Mouse (Mus musculus) stomach, embryonic 14.5 days (tissue): ENCODE data around the gene Rbp3. TPM values are rescaled to one million over a fixed set of nuclear protein-coding genes. Genes with fewer than 3 reads are reported as not detected.

ENCODE experiments used
- ATAC-seq: fragments of 200-750 bp; cut with Nextera tagmentation; 2 replicates; pipeline ENCODE4 v1.8.0; 2017; ENCODE audit warnings: low read depth, moderate TSS enrichment; ENCODE audit not compliant: insufficient number of reproducible peaks, insufficient read depth, low FRiP score
- H3K27ac ChIP-seq: fragments of 300-500 bp; sonication (generic); 2 replicates; pipeline ENCODE4 v1.5.1; 2014; ENCODE audit warnings: mild to moderate bottlenecking, low read length, moderate library complexity, mixed read lengths
- H3K27me3 ChIP-seq: fragments of 300-500 bp; sonication (generic); 2 replicates; pipeline ENCODE4 v1.6.1; 2014; ENCODE audit warnings: low read length, control low read depth, mixed read lengths; ENCODE audit not compliant: control insufficient read depth, insufficient read depth
- H3K36me3 ChIP-seq: fragments of 300-500 bp; sonication (generic); 2 replicates; pipeline ENCODE4 v1.6.1; 2014; ENCODE audit warnings: mild to moderate bottlenecking, control low read depth, low read length, moderate library complexity, mixed read lengths; ENCODE audit not compliant: control insufficient read depth, insufficient read depth
- H3K4me1 ChIP-seq: fragments of 300-500 bp; sonication (generic); 2 replicates; pipeline ENCODE4 v1.6.1; 2014; ENCODE audit warnings: low read length, control low read depth, mixed read lengths; ENCODE audit not compliant: control insufficient read depth, insufficient read depth
- H3K4me2 ChIP-seq: fragments of 300-500 bp; sonication (generic); replicated peaks from 2 replicates; pipeline ENCODE4 v1.6.1; 2014; ENCODE audit warnings: low read depth, low read length, control low read depth
- H3K4me3 ChIP-seq: fragments of 300-500 bp; sonication (generic); 2 replicates; pipeline ENCODE4 v1.5.1; 2014; ENCODE audit warnings: low read depth, low read length, control low read depth
- H3K9ac ChIP-seq: fragments of 300-500 bp; sonication (generic); replicated peaks from 2 replicates; pipeline ENCODE4 v1.6.1; 2014; ENCODE audit warnings: low read depth, mild to moderate bottlenecking, control low read depth, low read length, moderate library complexity, mixed read lengths
- H3K9me3 ChIP-seq: fragments of 300-500 bp; sonication (generic); 2 replicates; pipeline ENCODE4 v1.6.1; 2016; ENCODE audit warnings: low read depth, low read length, control low read depth; ENCODE audit not compliant: control insufficient read depth
- WGBS: fragments of 180-500 bp; shearing (Covaris S2); extraction: QIAGEN DNeasy Blood & Tissue Kit; methylation state at CpG from one replicate; pipeline ENCODE4 v1.1.7; 2014; 5-methylcytosine and 5-hydroxymethylcytosine counted together
- polyA plus RNA-seq: library from polyadenylated mRNA; unstranded; fragments of >200 nt; fragmentation: Nextera tagmentation; extraction: Ambion mirVana; gene quantifications from 2 replicates; pipeline ENCODE4 v1.2.1, GENCODE M21; 2014

Rbp3 gene
- polyA plus RNA-seq, 1 experiment from 2014 or later = not detected

DNA sequence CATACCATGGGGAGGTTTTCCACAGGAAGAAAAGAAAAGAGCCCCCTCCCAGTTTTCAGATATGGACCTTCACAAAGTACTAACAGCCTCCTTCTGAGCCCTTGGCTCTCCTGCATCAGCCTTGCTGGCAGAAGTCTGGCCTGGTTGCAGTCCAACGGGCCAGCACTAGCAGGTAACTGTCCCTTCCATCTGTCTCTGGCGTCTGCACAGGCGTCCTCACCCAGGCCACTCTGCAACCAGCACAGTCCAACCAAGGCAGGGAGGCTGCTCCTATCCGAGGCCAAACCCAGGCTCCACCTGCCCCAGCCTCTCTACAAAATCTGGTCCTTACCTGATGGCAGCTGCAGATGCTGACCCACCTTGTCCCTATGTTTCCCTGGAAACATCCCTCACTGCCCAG lies 38.2 kb downstream of the Rbp3 start:
- Histone ChIP-seq H3K4me2 (no peak overlapping the region), H3K27ac (no peak overlapping the region), H3K9ac (no peak overlapping the region), H3K4me1 (no peaks in the 10 kb centered on the region), H3K27me3 (no peaks in the 10 kb centered on the region), H3K9me3 (no peaks in the 10 kb centered on the region), H3K36me3 (no peaks in the 10 kb centered on the region), H3K4me3 (no peak overlapping the region)
- 76% methylated on average over 4 of the region's 4 CpGs for WGBS
- ATAC-seq = no peak

- ATAC-seq = no peak
- Histone ChIP-seq H3K4me3 (no peak overlapping the region), H3K27ac (no peak overlapping the region), H3K36me3 (no peaks in the 10 kb centered on the region), H3K9ac (no peak overlapping the region), H3K27me3 (no peaks in the 10 kb centered on the region), H3K9me3 (no peaks in the 10 kb centered on the region), H3K4me1 (no peaks in the 10 kb centered on the region), H3K4me2 (no peak overlapping the region)
- 93% methylated on average over 9 of the region's 9 CpGs for WGBS
Observed at GRCm38 (mm10) chr14:33993051-33993450, 39.2 kb downstream of the Rbp3 start.

- Histone ChIP-seq H3K36me3 (no peaks in the 10 kb centered on the region), H3K4me2 (no peak overlapping the region), H3K27ac (no peak overlapping the region), H3K9ac (no peak overlapping the region), H3K27me3 (no peaks in the 10 kb centered on the region), H3K4me3 (no peak overlapping the region), H3K4me1 (no peaks in the 10 kb centered on the region), H3K9me3 (no peaks in the 10 kb centered on the region)
- no peak for ATAC-seq
- 88% methylated on average over 6 of the region's 6 CpGs for WGBS
Observed at GRCm38 (mm10) chr14:33993521-33994289, 39.9 kb downstream of the Rbp3 start.

DNA sequence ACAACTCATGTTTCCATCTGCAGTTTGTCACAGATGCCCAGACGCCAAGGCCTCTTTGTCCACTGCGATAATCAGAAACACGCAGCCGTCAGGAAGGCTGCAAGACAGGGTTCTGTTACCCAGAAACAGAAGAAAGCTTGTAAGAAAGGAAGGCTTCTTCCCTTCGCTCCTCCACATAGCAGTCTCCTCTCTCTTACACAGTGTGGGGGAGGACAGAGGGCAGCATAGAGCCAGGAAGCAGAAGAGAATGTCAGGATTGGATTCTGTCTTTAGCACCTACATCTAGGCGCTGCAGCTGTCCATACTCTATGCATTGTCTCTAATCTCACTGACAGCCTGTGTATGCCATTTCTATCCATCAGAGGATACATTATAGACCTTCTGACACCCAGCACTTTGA lies 43.6 kb downstream of the Rbp3 start:
- 44% methylated on average over 6 of the region's 6 CpGs for WGBS
- H3K4me1 ChIP-seq = no peaks in the 10 kb centered on the region
- H3K9me3 ChIP-seq = no peaks in the 10 kb centered on the region
- H3K4me3 ChIP-seq = no peak overlapping the region
- ATAC-seq = no peak
- no peak overlapping the region for H3K27ac ChIP-seq
- H3K9ac ChIP-seq = no peak overlapping the region
- no peaks in the 10 kb centered on the region for H3K27me3 ChIP-seq
- no peaks in the 10 kb centered on the region for H3K36me3 ChIP-seq
- H3K4me2 ChIP-seq = no peak overlapping the region

DNA sequence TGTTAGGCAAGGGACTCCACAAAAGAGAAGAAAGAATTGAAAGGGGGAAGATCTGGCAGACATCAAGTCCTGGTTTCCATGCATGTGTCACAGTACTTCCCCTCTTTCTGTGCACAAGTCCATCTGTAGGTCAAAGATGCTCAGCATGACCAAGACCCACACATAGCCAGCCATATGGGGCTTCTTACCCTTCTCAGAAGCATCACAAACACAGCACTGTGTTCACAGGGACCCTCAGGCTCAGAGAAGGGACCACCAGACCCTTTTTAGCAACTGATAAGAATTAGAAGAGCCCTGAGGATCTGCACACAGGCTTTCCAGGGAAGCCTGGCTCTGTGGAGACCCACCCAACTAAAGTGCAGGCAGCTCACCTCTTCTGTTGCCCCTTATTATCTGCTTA lies 46.3 kb downstream of the Rbp3 start:
- Histone ChIP-seq H3K36me3 (no peaks in the 10 kb centered on the region), H3K4me3 (no peak overlapping the region)

GRCm38 (mm10) chr14:34001445-34001844 lies 47.6 kb downstream of the Rbp3 start:
- Histone ChIP-seq H3K9ac (no peak overlapping the region), H3K4me1 (no peaks in the 10 kb centered on the region), H3K9me3 (no peaks in the 10 kb centered on the region), H3K27me3 (no peaks in the 10 kb centered on the region), H3K36me3 (no peaks in the 10 kb centered on the region), H3K27ac (no peak overlapping the region), H3K4me2 (no peak overlapping the region), H3K4me3 (no peak overlapping the region)
- no peak for ATAC-seq

More for the DNA sequence above, 46.3 kb downstream of the Rbp3 start:
- Histone ChIP-seq H3K27ac (no peak overlapping the region), H3K4me1 (no peaks in the 10 kb centered on the region), H3K4me2 (no peak overlapping the region), H3K9me3 (no peaks in the 10 kb centered on the region), H3K27me3 (no peaks in the 10 kb centered on the region), H3K9ac (no peak overlapping the region)
- no peak for ATAC-seq

DNA sequence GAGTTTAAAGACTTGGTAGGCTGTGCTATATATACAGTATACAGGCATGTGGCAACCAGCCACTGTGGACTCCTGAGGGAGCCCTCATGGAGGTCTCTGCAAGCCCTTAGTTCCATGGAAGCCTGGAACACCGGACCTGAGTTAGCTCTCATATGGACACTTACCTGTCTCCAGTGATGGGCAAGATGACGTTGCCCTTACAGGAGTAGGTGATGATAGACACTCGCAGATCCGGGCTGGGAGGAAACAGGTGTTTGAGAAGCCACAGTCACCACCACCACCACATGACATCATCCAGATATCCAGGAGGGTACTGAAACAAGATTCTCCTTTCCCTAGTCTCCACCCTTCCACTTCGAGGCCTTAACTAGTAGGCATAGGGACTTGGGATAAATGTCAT lies 48.6 kb downstream of the Rbp3 start:
- 93% methylated on average over 5 of the region's 5 CpGs for WGBS
- H3K9ac ChIP-seq = no peak overlapping the region

More for the DNA sequence above, 48.6 kb downstream of the Rbp3 start:
- no peak for ATAC-seq
- H3K27me3 ChIP-seq = no peaks in the 10 kb centered on the region
- no peak overlapping the region for H3K4me3 ChIP-seq
- H3K36me3 ChIP-seq = no peaks in the 10 kb centered on the region
- no peak overlapping the region for H3K4me2 ChIP-seq
- H3K27ac ChIP-seq = no peak overlapping the region
- H3K4me1 ChIP-seq = no peaks in the 10 kb centered on the region
- no peaks in the 10 kb centered on the region for H3K9me3 ChIP-seq
